Mouse (Mus musculus): ENCODE data around the gene Ggt6. TPM values are rescaled to one million over a fixed set of nuclear protein-coding genes. Genes with fewer than 3 reads are reported as not detected.
A peak's percentile ranks its signal among the peaks of the same experiment; 100 is the strongest.

Gene Ggt6
- total RNA-seq, 2 experiments from 2014 or later: 0.67 to 5.5 TPM

GRCm38 (mm10) chr11:72473540-72473939 lies 38.2 kb downstream of the Ggt6 start:
- Histone ChIP-seq H3K4me3 (no peak overlapping the region), H3K27ac (peak overlapping the region; percentile 75)
- DNase-seq: no peak
- intact Hi-C loops (cut with DNase I): no loop called here
- no peak for TF ChIP-seq CTCF (IDR thresholded peaks at IDR 0.05)

GRCm38 (mm10) chr11:72474926-72475325 lies 39.6 kb downstream of the Ggt6 start:
- H3K27ac ChIP-seq: peak overlapping the region; percentile 75
- intact Hi-C loops (cut with DNase I): no loop called here
- no peak overlapping the region; the same call in 1 of the 2 replicates for H3K4me3 ChIP-seq
- no peak for TF ChIP-seq CTCF (IDR thresholded peaks at IDR 0.05)
- peak; percentile 46 for DNase-seq

GRCm38 (mm10) chr11:72475408-72475807 lies 40.1 kb downstream of the Ggt6 start:
- DNase-seq: no peak
- H3K27ac ChIP-seq: peak overlapping the region; percentile 75
- intact Hi-C loops (cut with DNase I): no loop called here
- H3K4me3 ChIP-seq: peak overlapping the region; percentile 11
- TF ChIP-seq CTCF (IDR thresholded peaks at IDR 0.05): no peak

- Histone ChIP-seq H3K4me3 (no peak overlapping the region), H3K27ac (peak overlapping the region; percentile 75)
- DNase-seq: peak; percentile 46
- intact Hi-C loops (cut with DNase I): no loop called here
- no peak for TF ChIP-seq CTCF (IDR thresholded peaks at IDR 0.05)
Observed at GRCm38 (mm10) chr11:72476074-72476625, 40.8 kb downstream of the Ggt6 start.

GRCm38 (mm10) chr11:72477182-72477581 lies 41.9 kb downstream of the Ggt6 start:
- H3K4me3 ChIP-seq: no peak overlapping the region; the same call in 1 of the 2 replicates
- H3K27ac ChIP-seq: peak overlapping the region; percentile 79
- TF ChIP-seq CTCF (IDR thresholded peaks at IDR 0.05): no peak
- intact Hi-C loops (cut with DNase I): no loop called here
- no peak for DNase-seq

GRCm38 (mm10) chr11:72477653-72478052 lies 42.3 kb downstream of the Ggt6 start:
- TF ChIP-seq CTCF (IDR thresholded peaks at IDR 0.05): no peak
- H3K4me3 ChIP-seq: no peak overlapping the region; the same call in 1 of the 2 replicates
- H3K27ac ChIP-seq: peak overlapping the region; percentile 79
- intact Hi-C loops (cut with DNase I): no loop called here
- no peak for DNase-seq

GRCm38 (mm10) chr11:72478228-72478627 lies 42.9 kb downstream of the Ggt6 start:
- H3K4me3 ChIP-seq: no peak overlapping the region
- H3K27ac ChIP-seq: peak overlapping the region; percentile 79
- peak; percentile 56 for DNase-seq
- intact Hi-C loops (cut with DNase I): no loop called here
- TF ChIP-seq CTCF (IDR thresholded peaks at IDR 0.05): no peak

GRCm38 (mm10) chr11:72479499-72479898 lies 44.2 kb downstream of the Ggt6 start:
- intact Hi-C loops (cut with DNase I): no loop called here
- H3K27ac ChIP-seq: peak overlapping the region; percentile 38
- DNase-seq: no peak
- no peak for TF ChIP-seq CTCF (IDR thresholded peaks at IDR 0.05)
- no peak overlapping the region for H3K4me3 ChIP-seq

GRCm38 (mm10) chr11:72481313-72481712 lies 46.0 kb downstream of the Ggt6 start:
- DNase-seq: peak; percentile 61
- no peak for TF ChIP-seq CTCF (IDR thresholded peaks at IDR 0.05)
- intact Hi-C loops (cut with DNase I): no loop called here
- H3K27ac ChIP-seq: peak overlapping the region; percentile 70
- H3K4me3 ChIP-seq: peak overlapping the region; percentile 17

- no peak for DNase-seq
- Histone ChIP-seq H3K27ac (peak overlapping the region; percentile 70), H3K4me3 (no peak overlapping the region)
- no peak for TF ChIP-seq CTCF (IDR thresholded peaks at IDR 0.05)
- intact Hi-C loops (cut with DNase I): no loop called here
Observed at GRCm38 (mm10) chr11:72481952-72482351, 46.6 kb downstream of the Ggt6 start.

- intact Hi-C loops (cut with DNase I): no loop called here
- H3K4me3 ChIP-seq: no peak overlapping the region; the same call in 1 of the 2 replicates
- peak overlapping the region; percentile 41 for H3K27ac ChIP-seq
- no peak for TF ChIP-seq CTCF (IDR thresholded peaks at IDR 0.05)
- DNase-seq: no peak
Observed at GRCm38 (mm10) chr11:72484549-72484948, 49.2 kb downstream of the Ggt6 start.

GRCm38 (mm10) chr11:72485157-72485556 lies 49.8 kb downstream of the Ggt6 start:
- H3K4me3 ChIP-seq: no peak overlapping the region
- peak overlapping the region; percentile 41 for H3K27ac ChIP-seq
- intact Hi-C loops (cut with DNase I): loop anchor here (5.0 kb wide), 1 partner anchor 43 kb away; the partner anchor contains the start of gene Mybbp1a
- TF ChIP-seq CTCF (IDR thresholded peaks at IDR 0.05): no peak
- no peak for DNase-seq

- DNase-seq: no peak
- Histone ChIP-seq H3K4me3 (no peak overlapping the region), H3K27ac (peak overlapping the region; percentile 41; the same call in 1 of the 2 replicates)
- intact Hi-C loops (cut with DNase I): loop anchor here (5.0 kb wide), 1 partner anchor 44 kb away; the partner anchor contains the start of gene Mybbp1a
- no peak for TF ChIP-seq CTCF (IDR thresholded peaks at IDR 0.05)
Observed at GRCm38 (mm10) chr11:72485960-72486359, 50.6 kb downstream of the Ggt6 start.

GRCm38 (mm10) chr11:72487171-72487570 lies 51.8 kb downstream of the Ggt6 start:
- peak overlapping the region; percentile 88 for H3K27ac ChIP-seq
- DNase-seq: no peak
- intact Hi-C loops (cut with DNase I): loop anchor here (5.0 kb wide), 1 partner anchor 45 kb away; the partner anchor contains the start of gene Mybbp1a
- TF ChIP-seq CTCF (IDR thresholded peaks at IDR 0.05): no peak
- peak overlapping the region; percentile 86 for H3K4me3 ChIP-seq
